Mouse (Mus musculus) midbrain, embryonic 14.5 days (tissue): Measurements from ENCODE around the gene H1foo. TPM values are rescaled to one million over a fixed set of nuclear protein-coding genes. Genes with fewer than 3 reads are reported as not detected.

Source experiments
- ATAC-seq: fragments of 200-750 bp; cut with Nextera tagmentation; 2 replicates; pipeline ENCODE4 v1.8.0; 2017; ENCODE audit warnings: moderate number of reproducible peaks, moderate library complexity; ENCODE audit not compliant: low FRiP score, low TSS enrichment
- DNase-seq: peaks from one replicate; pipeline ENCODE4 v3.0.0-alpha.2; 2015
- H3K27ac ChIP-seq: fragments of 300-500 bp; sonication (generic); replicated peaks from 2 replicates; pipeline ENCODE4 v1.5.1; 2014; ENCODE audit warnings: mild to moderate bottlenecking, low read depth, low read length, moderate library complexity
- H3K27me3 ChIP-seq: fragments of 300-500 bp; sonication (generic); 2 replicates; pipeline ENCODE4 v1.6.1; 2014; ENCODE audit warnings: low read length, control low read depth, mixed read lengths; ENCODE audit not compliant: control insufficient read depth, insufficient read depth
- H3K36me3 ChIP-seq: fragments of 300-500 bp; sonication (generic); 2 replicates; pipeline ENCODE4 v1.6.1; 2014; ENCODE audit warnings: low read length, control low read depth; ENCODE audit not compliant: control insufficient read depth, insufficient read depth
- H3K4me1 ChIP-seq: fragments of 300-500 bp; sonication (generic); 2 replicates; pipeline ENCODE4 v1.6.1; 2014; ENCODE audit warnings: mild to moderate bottlenecking, antibody characterized with exemption, low read length, control low read depth; ENCODE audit not compliant: control insufficient read depth, insufficient read depth
- H3K4me2 ChIP-seq: fragments of 300-500 bp; sonication (generic); 2 replicates; pipeline ENCODE4 v1.6.1; 2014; ENCODE audit warnings: mild to moderate bottlenecking, low read length, moderate library complexity
- H3K4me3 ChIP-seq: fragments of 300-500 bp; sonication (generic); replicated peaks from 2 replicates; pipeline ENCODE4 v1.5.1; 2014; ENCODE audit warnings: low read depth, low read length
- H3K9ac ChIP-seq: fragments of 300-500 bp; sonication (generic); replicated peaks from 2 replicates; pipeline ENCODE4 v1.6.1; 2014; ENCODE audit warnings: mild to moderate bottlenecking, low read length, moderate library complexity
- H3K9me3 ChIP-seq: fragments of 300-500 bp; sonication (generic); 2 replicates; pipeline ENCODE4 v1.6.1; 2016; ENCODE audit warnings: low read length, control low read depth, mixed read lengths; ENCODE audit not compliant: control insufficient read depth
- WGBS: fragments of 180-500 bp; shearing (Covaris S2); extraction: QIAGEN DNeasy Blood & Tissue Kit; methylation state at CpG from one replicate; pipeline ENCODE4 v1.1.7; 2014; 5-methylcytosine and 5-hydroxymethylcytosine counted together
- polyA plus RNA-seq: library from polyadenylated mRNA; unstranded; fragments of >200 nt; fragmentation: Nextera tagmentation; extraction: Ambion mirVana; gene quantifications from 2 replicates; pipeline ENCODE4 v1.2.1, GENCODE M21; 2014

Gene H1foo
- polyA plus RNA-seq, 1 experiment from 2014 or later: not detected

GRCm38 (mm10) chr6:115916611-115917010, 28.1 kb upstream of the H1foo start:
- Histone ChIP-seq H3K36me3 (peaks cover 11% of the 10 kb centered on the region; the same call in 1 of the 2 replicates), H3K9me3 (no peaks in the 10 kb centered on the region), H3K9ac (no peak overlapping the region), H3K4me1 (no peaks in the 10 kb centered on the region), H3K27ac (no peak overlapping the region), H3K27me3 (no peaks in the 10 kb centered on the region), H3K4me2 (no peak overlapping the region), H3K4me3 (no peak overlapping the region)
- DNase-seq (no peak), ATAC-seq (no peak)
- 89% methylated on average over 5 of the region's 5 CpGs for WGBS

- DNase-seq: no peak
- no peaks in the 10 kb centered on the region for H3K4me1 ChIP-seq
- no peaks in the 10 kb centered on the region for H3K9me3 ChIP-seq
- no peak overlapping the region for H3K4me2 ChIP-seq
- WGBS: 93% methylated on average over 1 of the region's 1 CpGs
- no peak overlapping the region for H3K9ac ChIP-seq
- no peaks in the 10 kb centered on the region for H3K27me3 ChIP-seq
- H3K27ac ChIP-seq: no peak overlapping the region
- peaks cover 12% of the 10 kb centered on the region; the same call in 1 of the 2 replicates for H3K36me3 ChIP-seq
- no peak overlapping the region for H3K4me3 ChIP-seq
- no peak for ATAC-seq
These were observed 26.1 kb upstream of the H1foo start for GRCm38 (mm10) chr6:115918615-115919014.

DNA sequence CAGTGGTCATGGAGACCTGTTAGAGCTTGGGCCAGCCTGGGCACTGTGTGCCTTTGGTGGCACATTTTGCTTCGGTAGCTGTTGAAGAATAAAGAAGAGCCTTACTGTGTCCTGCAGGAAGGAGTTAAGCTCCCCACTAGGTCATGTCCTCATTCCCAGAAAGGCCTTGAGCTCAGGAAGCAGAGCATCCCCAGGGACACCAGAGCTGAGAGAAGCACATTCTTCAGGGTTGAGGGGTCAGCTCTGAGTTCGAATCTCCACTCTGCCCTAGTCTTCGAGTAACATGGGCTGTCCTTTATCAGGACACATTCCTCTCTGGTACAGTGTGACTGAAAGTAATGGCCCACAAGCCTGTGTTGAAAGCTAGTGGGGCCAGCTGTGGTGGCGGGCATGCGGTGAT, 24.9 kb upstream of the H1foo start:
- ATAC-seq: no peak
- Histone ChIP-seq H3K4me1 (no peaks in the 10 kb centered on the region), H3K27me3 (no peaks in the 10 kb centered on the region), H3K9me3 (no peaks in the 10 kb centered on the region), H3K4me3 (no peak overlapping the region), H3K9ac (no peak overlapping the region), H3K27ac (no peak overlapping the region), H3K36me3 (peaks cover 9% of the 10 kb centered on the region; the same call in 1 of the 2 replicates), H3K4me2 (no peak overlapping the region)
- DNase-seq: no peak
- WGBS: 94% methylated on average over 5 of the region's 5 CpGs

DNA sequence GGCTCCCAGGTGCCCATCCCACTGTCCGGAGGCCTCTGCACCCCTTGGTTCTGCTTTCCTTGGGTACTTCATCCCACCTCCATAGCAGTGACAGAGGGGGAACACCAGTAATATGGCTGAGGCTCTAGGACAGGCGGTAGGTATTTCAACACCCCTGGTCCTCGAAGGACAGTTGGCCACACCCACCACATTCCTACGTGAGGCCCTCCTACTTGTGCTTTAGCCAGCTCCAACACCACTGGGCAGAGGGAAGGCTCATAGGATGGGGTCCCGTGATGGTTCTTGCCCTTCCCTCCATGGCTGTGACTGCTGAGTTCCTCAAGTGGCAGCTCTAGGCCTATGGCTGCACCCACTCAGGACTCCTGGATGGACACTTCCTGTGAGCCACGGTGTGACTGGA, 19.9 kb upstream of the H1foo start:
- Histone ChIP-seq H3K9ac (no peak overlapping the region), H3K4me1 (peaks cover 5% of the 10 kb centered on the region; the same call in 1 of the 2 replicates), H3K4me2 (no peak overlapping the region), H3K27ac (no peak overlapping the region), H3K27me3 (no peaks in the 10 kb centered on the region), H3K36me3 (0 out of 2 replicates have a peak, but pooled peaks cover 3% of the 10 kb centered on the region), H3K4me3 (no peak overlapping the region), H3K9me3 (no peaks in the 10 kb centered on the region)
- ATAC-seq (no peak), DNase-seq (no peak)
- 59% methylated on average over 6 of the region's 6 CpGs for WGBS

GRCm38 (mm10) chr6:115926416-115926815, 18.3 kb upstream of the H1foo start:
- Histone ChIP-seq H3K4me3 (no peak overlapping the region), H3K36me3 (0 out of 2 replicates have a peak, but pooled peaks cover 3% of the 10 kb centered on the region), H3K9ac (no peak overlapping the region), H3K27ac (no peak overlapping the region), H3K4me2 (no peak overlapping the region), H3K9me3 (no peaks in the 10 kb centered on the region), H3K27me3 (no peaks in the 10 kb centered on the region), H3K4me1 (peaks cover 5% of the 10 kb centered on the region; the same call in 1 of the 2 replicates)
- WGBS: 78% methylated on average over 10 of the region's 10 CpGs
- ATAC-seq (no peak), DNase-seq (no peak)

DNA sequence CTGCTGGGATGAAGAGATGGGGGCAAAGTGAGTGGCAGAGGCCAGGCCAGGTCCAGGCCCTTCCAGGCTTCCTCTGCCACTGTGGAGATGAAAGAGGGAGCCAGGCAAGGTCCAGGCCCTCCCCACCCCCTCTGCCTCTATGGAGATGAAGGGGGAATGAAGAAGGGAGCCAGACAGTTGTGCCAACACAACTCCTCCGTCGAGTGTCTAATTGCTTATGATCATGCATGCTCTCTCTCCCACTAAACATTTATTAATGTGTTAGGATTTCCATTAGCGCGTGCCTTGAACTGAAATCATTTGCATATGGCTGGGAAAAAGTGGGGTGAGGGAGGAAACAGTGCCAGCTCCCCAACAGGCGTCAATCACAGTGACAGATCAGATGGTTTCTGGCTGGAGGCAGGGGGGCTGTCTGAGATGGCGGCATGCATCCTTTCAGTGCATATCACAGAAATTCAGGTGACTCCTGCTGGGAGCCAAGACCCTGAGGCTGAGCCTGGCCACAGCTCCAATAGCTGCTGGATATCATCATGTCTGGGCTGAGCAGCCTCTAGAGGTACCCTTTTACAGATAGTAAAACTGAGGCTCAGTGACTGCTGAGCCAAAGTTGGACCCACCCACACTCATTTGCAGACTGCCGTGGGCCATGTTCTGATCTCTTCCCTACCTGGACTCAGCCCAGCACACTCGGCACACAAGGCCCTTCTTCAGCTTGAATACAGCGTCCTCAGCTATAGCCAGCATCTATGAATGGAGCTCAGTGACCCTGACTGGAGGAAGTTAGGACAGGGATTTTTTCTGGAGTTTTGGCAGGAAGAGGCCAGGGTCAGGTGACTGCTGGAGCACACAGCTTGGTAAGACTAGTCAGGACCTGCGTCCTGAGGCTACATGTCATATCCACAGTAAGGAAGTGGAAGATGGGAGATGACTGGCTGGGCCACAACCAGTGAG, 17.2 kb upstream of the H1foo start:
- no peak overlapping the region for H3K27ac ChIP-seq
- H3K36me3 ChIP-seq: 0 out of 2 replicates have a peak, but pooled peaks cover 3% of the 10 kb centered on the region
- DNase-seq (no peak), ATAC-seq (no peak)
- H3K4me3 ChIP-seq: no peak overlapping the region
- H3K4me1 ChIP-seq: peaks cover 5% of the 10 kb centered on the region; the same call in 1 of the 2 replicates
- no peak overlapping the region for H3K9ac ChIP-seq
- H3K9me3 ChIP-seq: no peaks in the 10 kb centered on the region
- WGBS: 72% methylated on average over 10 of the region's 10 CpGs
- no peak overlapping the region for H3K4me2 ChIP-seq
- no peaks in the 10 kb centered on the region for H3K27me3 ChIP-seq

- no peaks in the 10 kb centered on the region for H3K27me3 ChIP-seq
- no peaks in the 10 kb centered on the region for H3K9me3 ChIP-seq
- no peak overlapping the region for H3K4me3 ChIP-seq
- H3K27ac ChIP-seq: no peak overlapping the region
- H3K9ac ChIP-seq: no peak overlapping the region
- ATAC-seq (no peak), DNase-seq (no peak)
- H3K36me3 ChIP-seq: no peaks in the 10 kb centered on the region
- 66% methylated on average over 5 of the region's 5 CpGs for WGBS
- no peak overlapping the region for H3K4me2 ChIP-seq
- H3K4me1 ChIP-seq: peaks cover 5% of the 10 kb centered on the region; the same call in 1 of the 2 replicates
These were observed 14.7 kb upstream of the H1foo start for GRCm38 (mm10) chr6:115930018-115930417.

GRCm38 (mm10) chr6:115931639-115932038, 13.1 kb upstream of the H1foo start, which contains the start of gene Rho:
TSS of gene Rho (plus strand) at chr6:115931748.
- Histone ChIP-seq H3K27ac (no peak within 1 kb of the TSS), H3K27me3 (no peaks in the 10 kb centered on the region), H3K4me1 (peaks cover 5% of the 10 kb centered on the region; the same call in 1 of the 2 replicates), H3K4me2 (no peak within 1 kb of the TSS), H3K9ac (no peak within 1 kb of the TSS), H3K36me3 (no peaks in the 10 kb centered on the region), H3K9me3 (no peaks in the 10 kb centered on the region), H3K4me3 (no peak within 1 kb of the TSS)
- 86% methylated on average over 14 of the region's 14 CpGs for WGBS
- no peak for DNase-seq
- no peak for ATAC-seq
